Mouse (Mus musculus) layer of hippocampus, adult 18-20 months (tissue): ENCODE results near the gene Aldh16a1. TPM values are rescaled to one million over a fixed set of nuclear protein-coding genes. Genes with fewer than 3 reads are reported as not detected.

Experiments used
- DNase-seq, 2 experiments: peaks; one replicate each; pipeline ENCODE4 v3.0.0; 2022; ENCODE audit warnings: low spot score in 2 of 2
- long read RNA-seq: library from polyadenylated mRNA; stranded (forward); transcript quantifications from one replicate; pipeline ENCODE4 v2.0.0, GENCODE M21; 2021
- total RNA-seq, 2 experiments: library from RNA; stranded (reverse); gene quantifications; 2 replicates each; pipeline ENCODE4 v1.2.3; 2021

The Aldh16a1 gene
- 10 to 100 TPM; 11.4 to 16.3 TPM for total RNA-seq
- long read RNA-seq, partial matches to known transcripts = 0 of 5 reads
- long read RNA-seq, other reads (novel, unspliced or antisense) = 2 of 5 reads

DNA sequence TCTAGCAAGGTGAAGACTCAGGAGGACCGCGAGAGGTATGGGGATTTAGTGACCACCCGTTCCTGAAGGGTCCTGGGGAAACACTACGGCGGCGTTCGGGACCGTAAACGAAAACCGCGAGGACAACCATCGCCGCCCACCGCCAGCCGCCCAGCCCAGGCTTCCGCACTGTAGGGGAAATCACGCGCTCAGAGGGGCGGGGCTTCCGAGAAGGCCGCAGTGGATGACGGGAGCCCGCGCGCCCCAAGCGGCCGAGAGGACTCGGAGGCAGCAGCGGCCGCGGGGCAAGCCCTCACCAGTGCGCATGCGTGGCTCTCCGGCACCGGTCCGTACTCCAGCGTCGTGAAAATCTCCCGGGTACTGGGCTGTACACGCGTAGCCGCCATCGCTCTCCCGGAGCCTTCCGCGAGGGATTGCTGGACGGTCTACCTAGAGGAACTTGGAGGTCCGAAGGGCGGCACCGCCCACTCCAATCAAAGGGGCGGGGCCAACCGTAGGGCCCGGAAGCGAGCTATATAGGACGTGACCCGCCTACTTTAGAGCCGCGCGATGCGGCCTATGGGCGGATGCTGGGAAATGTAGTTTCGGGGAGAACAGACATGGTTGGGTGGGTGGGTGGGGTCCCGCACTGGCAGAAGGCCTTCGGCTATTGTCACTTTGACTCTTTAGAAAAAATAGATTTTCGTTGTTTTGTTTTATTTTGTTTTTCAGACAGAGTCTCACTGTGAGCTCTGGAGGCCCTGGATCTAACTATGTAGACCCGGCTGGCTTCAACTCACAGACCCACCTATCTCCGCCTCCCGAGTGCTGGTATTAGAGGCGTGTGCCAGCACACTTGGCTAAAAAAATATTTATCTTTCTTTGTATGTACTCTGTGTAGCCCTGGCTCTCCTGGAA, at the start of gene Aldh16a1, which contains the start of gene Pih1d1:
Gene Aldh16a1, minus strand, starts transcription at position 489 of the 897 bp plus-strand sequence.
Gene Pih1d1, plus strand, starts transcription at position 208 of the 897 bp plus-strand sequence.
- DNase-seq = peak; percentile 94 to 99

DNA sequence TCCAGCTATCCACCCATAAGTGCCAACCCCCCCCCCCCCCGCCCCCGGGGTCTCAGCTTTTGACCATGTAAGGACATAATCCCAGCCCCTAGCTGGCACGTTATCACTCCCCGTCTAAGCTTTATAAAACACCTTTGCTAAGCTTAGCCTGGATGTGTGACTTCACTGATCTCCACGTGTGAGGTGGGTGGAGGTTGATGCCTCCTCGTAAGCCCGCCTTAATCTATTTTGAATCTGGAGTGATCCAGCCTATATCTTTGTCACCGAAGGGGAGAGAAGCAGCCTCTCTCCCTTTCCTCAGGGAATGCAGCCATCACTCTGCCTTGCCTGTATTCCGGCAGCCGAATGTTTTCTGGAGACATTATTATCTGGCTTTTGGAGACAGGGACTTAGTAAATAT, 48.3 kb upstream of the Aldh16a1 start:
- no peak for DNase-seq

GRCm38 (mm10) chr7:45198961-45199360, 44.6 kb upstream of the Aldh16a1 start:
- DNase-seq = peak in 1 of 2 experiments; percentile 41

- DNase-seq = peak; percentile 56 to 82
Measured at GRCm38 (mm10) chr7:45198435-45198834, 44.1 kb upstream of the Aldh16a1 start.

DNA sequence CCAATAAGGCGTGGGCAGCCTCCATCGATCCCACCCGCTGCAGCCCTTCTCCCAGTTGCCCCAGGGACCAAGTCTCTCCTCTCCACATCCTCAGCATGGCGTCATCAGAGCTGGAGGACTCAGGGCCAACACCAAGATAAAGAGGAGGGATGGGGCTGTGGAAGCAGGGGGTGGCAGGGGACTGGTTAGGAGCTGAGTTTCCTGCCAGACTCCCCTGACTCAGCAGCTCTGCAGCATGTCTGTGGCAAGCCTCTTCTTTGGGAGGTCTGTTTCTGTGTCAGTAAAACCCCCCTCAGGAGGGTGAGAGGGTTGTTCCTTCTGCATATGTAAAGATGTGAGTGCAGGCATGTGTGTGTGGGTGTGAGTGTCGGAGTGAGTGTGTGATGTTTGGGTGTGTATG, 42.6 kb upstream of the Aldh16a1 start:
- no peak for DNase-seq

DNA sequence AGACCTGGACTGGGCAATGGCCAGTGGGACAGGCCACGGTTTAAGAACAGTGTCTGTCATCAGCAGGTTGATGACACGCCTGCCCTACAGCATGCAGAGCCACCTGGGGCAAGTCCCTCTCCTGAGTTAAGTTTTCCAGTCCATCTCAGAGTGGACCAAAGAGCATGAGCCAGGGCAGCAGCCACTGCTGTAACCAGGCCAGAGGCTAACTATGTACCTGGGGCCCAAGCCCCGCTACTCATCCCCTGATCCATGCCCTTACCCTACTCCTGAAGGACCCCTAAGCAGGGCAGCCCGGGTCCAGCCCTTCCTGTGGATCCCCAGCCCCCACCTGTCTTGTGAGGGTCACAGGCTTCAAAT, 41.8 kb upstream of the Aldh16a1 start:
- no peak for DNase-seq

DNA sequence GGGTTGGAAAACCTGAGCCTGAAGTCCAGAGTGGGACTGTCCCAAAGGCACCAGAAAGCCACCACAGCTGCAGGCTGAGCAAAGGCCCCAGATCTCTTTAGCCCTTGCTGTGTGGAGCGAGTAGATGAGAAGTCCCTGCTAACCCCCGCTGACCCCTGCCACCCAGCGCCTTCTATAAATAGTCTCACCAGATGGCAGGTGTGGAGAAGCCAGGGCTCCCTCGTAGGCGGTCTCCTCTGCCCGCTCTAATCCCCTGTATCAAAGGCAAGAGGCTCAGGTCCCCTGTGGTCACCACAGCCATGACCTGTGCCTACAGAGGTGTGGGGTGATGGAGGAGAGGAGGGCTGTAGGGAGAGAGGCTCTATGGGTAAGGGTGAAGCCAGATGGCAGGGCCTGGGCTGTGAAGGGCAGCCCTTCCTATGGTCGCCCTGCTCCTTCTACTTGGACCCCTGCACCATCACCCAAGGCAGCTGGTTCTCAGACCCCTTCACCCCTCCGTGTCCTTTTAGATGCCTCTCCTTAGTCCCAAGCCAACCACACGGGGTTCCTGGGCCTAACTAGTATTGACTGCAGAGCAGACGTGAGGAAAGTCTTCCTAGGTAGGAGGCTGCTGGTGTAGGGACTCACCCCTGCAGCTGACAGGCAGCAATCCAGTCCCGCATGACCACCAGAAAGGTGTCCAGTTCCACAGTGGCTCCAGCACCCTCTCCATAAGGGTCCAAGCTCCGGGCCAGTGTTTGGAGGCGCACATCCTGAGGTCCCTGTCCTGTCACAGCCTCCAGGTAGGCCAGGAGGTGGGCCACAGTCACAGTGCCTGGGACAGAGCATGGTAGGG, 41.2 kb upstream of the Aldh16a1 start:
- DNase-seq = no peak

- DNase-seq = no peak
Measured at GRCm38 (mm10) chr7:45193871-45194785, 39.7 kb upstream of the Aldh16a1 start.

DNA sequence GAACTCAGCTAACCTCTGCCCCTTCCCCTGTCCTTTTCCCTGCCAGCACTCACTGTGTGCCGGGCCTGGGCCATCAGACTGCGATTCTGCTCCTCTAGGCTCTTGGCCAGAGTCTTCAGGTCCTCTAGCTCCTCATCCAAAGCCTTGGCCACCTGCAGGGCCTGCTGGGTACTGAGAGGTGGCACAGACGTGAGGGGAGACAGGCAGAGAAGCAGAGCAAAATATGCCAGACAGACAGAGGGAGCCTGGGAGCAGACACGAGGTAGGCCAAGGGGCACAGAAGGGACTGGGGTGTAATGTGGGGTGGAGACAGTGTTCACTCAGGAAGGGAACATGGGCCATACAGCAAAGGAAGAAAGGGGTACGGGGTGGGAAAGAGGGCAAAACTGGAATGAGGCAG, 39.0 kb upstream of the Aldh16a1 start:
- no peak for DNase-seq

- no peak for DNase-seq
Measured at GRCm38 (mm10) chr7:45192585-45193310, 38.4 kb upstream of the Aldh16a1 start.

- DNase-seq = no peak
Measured at GRCm38 (mm10) chr7:45191803-45192363, 37.5 kb upstream of the Aldh16a1 start.

DNA sequence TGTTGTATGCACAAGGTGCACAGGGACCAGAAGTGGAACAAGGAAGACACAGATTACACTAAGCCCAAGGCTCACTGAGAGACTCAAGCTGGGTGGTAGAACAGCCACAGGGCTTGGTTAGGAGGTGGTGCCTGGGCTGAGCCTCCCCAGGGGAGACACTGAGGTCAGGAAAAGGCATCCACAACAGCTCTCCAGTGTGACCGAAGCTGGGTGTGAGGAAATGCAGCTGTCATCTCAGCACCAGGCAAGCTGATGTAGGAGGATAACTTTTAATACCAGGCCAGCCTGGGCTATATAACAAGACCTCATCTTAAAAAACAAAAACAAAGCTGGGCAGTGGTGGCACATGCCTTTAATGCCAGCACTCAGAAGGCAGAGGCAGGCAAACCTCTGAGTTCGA, 36.8 kb upstream of the Aldh16a1 start:
- DNase-seq = no peak

- DNase-seq = no peak
Measured at GRCm38 (mm10) chr7:45190186-45190585, 35.8 kb upstream of the Aldh16a1 start.

DNA sequence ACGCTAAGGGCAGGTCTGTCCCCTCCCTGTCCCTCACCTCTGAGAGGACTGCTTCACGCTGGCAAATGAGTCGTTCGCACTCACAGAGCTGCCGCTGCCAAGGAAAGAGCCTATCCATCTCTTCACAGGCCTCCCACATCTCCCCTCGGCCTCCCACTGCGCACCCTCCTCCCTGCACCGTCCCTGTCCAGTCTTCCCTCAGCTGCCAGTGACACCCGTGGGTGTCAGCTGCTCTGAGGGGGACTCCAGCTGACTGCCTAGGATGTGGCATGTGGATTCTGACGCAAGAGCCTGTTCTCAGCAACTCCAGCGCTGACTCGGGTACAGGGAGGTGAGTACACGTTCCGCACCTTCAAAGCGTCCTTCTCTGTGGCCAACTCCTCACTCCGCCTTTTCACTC, 35.2 kb upstream of the Aldh16a1 start:
- no peak for DNase-seq

DNA sequence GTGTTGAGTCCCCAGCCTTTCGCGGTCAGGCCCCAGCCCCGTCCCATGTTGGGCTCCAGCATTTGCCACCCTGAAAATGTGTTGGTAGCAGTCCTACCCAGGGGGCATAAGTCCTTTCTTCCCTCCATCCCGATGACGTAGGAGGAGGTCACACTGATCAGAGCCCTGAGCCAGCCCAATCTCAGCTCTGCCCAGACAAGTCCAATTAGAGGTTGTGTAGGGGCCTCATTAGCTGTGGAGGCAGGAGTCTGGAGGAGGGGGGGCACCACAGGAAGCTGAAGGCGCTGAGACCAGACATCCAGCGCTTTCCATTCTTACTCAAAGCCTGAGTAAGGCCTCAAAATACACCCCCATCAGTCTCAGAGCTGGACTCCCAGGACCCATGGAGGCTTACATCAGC, 31.5 kb upstream of the Aldh16a1 start:
- DNase-seq = no peak

- DNase-seq = no peak
Measured at GRCm38 (mm10) chr7:45183672-45184071, 29.3 kb upstream of the Aldh16a1 start.

GRCm38 (mm10) chr7:45182606-45183005, 28.2 kb upstream of the Aldh16a1 start:
- DNase-seq = no peak

DNA sequence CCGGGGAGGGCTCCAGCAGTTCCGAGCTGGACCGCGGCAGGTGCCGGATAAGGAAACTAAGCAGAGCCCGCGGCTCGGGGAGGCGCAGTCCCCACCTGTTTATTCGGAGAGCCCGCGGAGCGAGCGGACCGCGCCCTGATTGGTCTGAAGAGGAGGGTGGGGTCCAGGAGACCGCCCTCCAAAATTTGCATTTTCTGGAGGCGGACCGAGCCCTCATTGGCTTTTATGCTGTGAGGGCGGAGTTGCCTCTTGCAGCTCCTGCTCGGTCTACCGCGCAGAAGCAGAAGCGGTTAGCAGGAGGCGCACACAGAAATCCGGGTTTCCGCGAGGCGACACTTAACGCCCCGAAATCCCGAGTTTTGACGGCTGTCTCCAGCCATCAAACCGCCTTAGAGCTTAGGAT, 27.8 kb upstream of the Aldh16a1 start:
- DNase-seq = peak; percentile 86 to 91

DNA sequence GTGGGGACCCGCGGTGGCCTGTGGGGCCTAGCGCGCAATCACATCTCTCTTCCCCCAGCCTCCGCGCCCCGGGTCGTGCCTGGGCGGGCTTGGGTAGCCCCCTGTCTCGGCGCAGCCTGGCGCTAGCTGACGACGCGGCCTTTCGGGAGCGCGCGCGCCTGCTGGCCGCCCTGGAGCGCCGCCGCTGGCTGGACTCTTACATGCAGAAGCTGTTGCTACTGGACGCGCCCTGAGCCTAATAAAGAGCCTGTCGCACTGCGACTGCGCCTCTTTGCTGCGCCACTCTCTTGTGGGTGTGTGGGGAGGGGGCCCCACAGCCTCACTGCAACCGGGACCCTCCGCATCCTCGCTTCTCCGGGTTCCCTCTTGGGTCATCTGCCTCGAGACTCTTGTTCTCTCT, 27.2 kb upstream of the Aldh16a1 start:
- DNase-seq = no peak
